Mouse (Mus musculus) urinary bladder, postnatal 10 days (tissue): ENCODE data around the gene Ctsll3.

Experiments used
- DNase-seq: peaks from one replicate; pipeline ENCODE4 v3.0.0; 2022; ENCODE audit warnings: low spot score

Gene Ctsll3

GRCm38 (mm10) chr13:60802749-60803148 lies at the start of gene Ctsll3:
Gene Ctsll3, minus strand, starts transcription at chr13:60802849.
- DNase-seq, result no peak

GRCm38 (mm10) chr13:60848241-60849120 lies 45.8 kb upstream of the Ctsll3 start:
- DNase-seq, result no peak

- DNase-seq, result no peak
Observed at GRCm38 (mm10) chr13:60843153-60843552, 40.5 kb upstream of the Ctsll3 start.

GRCm38 (mm10) chr13:60842703-60843102 lies 40.1 kb upstream of the Ctsll3 start:
- DNase-seq, result no peak

- no peak for DNase-seq
Observed at GRCm38 (mm10) chr13:60839353-60839902, 36.8 kb upstream of the Ctsll3 start.

GRCm38 (mm10) chr13:60826052-60826451 lies 23.4 kb upstream of the Ctsll3 start:
- no peak for DNase-seq

GRCm38 (mm10) chr13:60820486-60821175 lies 18.0 kb upstream of the Ctsll3 start:
- DNase-seq, result no peak

- no peak for DNase-seq
Observed at GRCm38 (mm10) chr13:60819469-60819868, 16.8 kb upstream of the Ctsll3 start.

- DNase-seq, result no peak
Observed at GRCm38 (mm10) chr13:60813722-60814121, 11.1 kb upstream of the Ctsll3 start.

- DNase-seq, result no peak
Observed at GRCm38 (mm10) chr13:60812768-60813167, 10.1 kb upstream of the Ctsll3 start.

- no peak for DNase-seq
Observed at GRCm38 (mm10) chr13:60809690-60810089, 7.0 kb upstream of the Ctsll3 start.

GRCm38 (mm10) chr13:60789466-60789865 lies 13.2 kb downstream of the Ctsll3 start:
- DNase-seq, result no peak

GRCm38 (mm10) chr13:60786264-60786663 lies 16.4 kb downstream of the Ctsll3 start, which contains the start of gene BC051665:
Gene BC051665, minus strand, starts transcription at chr13:60786364.
- DNase-seq, result no peak

GRCm38 (mm10) chr13:60783301-60783700 lies 19.3 kb downstream of the Ctsll3 start:
- DNase-seq, result no peak

- no peak for DNase-seq
Observed at GRCm38 (mm10) chr13:60780534-60780933, 22.1 kb downstream of the Ctsll3 start.

GRCm38 (mm10) chr13:60761161-60761560 lies 41.5 kb downstream of the Ctsll3 start:
- no peak for DNase-seq

GRCm38 (mm10) chr13:60760392-60760791 lies 42.3 kb downstream of the Ctsll3 start:
- no peak for DNase-seq

- DNase-seq, result no peak
Observed at GRCm38 (mm10) chr13:60759136-60759535, 43.5 kb downstream of the Ctsll3 start.

GRCm38 (mm10) chr13:60757292-60757691 lies 45.4 kb downstream of the Ctsll3 start:
- no peak for DNase-seq

GRCm38 (mm10) chr13:60755251-60755650 lies 47.4 kb downstream of the Ctsll3 start:
- DNase-seq, result no peak

- no peak for DNase-seq
Observed at GRCm38 (mm10) chr13:60753216-60753615, 49.4 kb downstream of the Ctsll3 start.

GRCm38 (mm10) chr13:60750930-60751329 lies 51.7 kb downstream of the Ctsll3 start:
- DNase-seq, result no peak

GRCm38 (mm10) chr13:60748556-60748955 lies 54.1 kb downstream of the Ctsll3 start:
- DNase-seq, result no peak
